Mouse (Mus musculus) MEL (cell line): ENCODE results near the gene Chpt1.

ENCODE experiments used
- CHD1 ChIP-seq: IDR thresholded peaks from 2 replicates; pipeline ENCODE4 v1.6.1; 2012; ENCODE audit warnings: low read depth, mild to moderate bottlenecking, inconsistent platforms, low read length, improper control_type of control experiment
- CHD2 ChIP-seq: IDR thresholded peaks from 2 replicates; pipeline ENCODE4 v1.6.1; 2011; ENCODE audit warnings: low read length, improper control_type of control experiment
- CTCF ChIP-seq, 3 experiments: IDR thresholded peaks in 2 of 3; conservative IDR thresholded peaks in 1 of 3; 2 replicates each; pipeline ENCODE4 v1.5.1; 2011 to 2012; ENCODE audit warnings: low read length in 3 of 3, low read depth in 2 of 3, mild to moderate bottlenecking in 2 of 3, improper control_type of control experiment in 1 of 3, inconsistent platforms in 1 of 3, mixed read lengths in 1 of 3, moderate library complexity in 1 of 3; ENCODE audit not compliant: control insufficient read depth in 1 of 3, insufficient read depth in 1 of 3, poor library complexity in 1 of 3, severe bottlenecking in 1 of 3
- MAFK ChIP-seq: IDR thresholded peaks from 2 replicates; pipeline ENCODE4 v1.6.1; 2011; ENCODE audit warnings: low read depth, mild to moderate bottlenecking, low read length, improper control_type of control experiment, borderline replicate concordance
- NRF1 ChIP-seq: IDR thresholded peaks from 2 replicates; pipeline ENCODE4 v1.6.1; 2014; ENCODE audit warnings: low read depth, mild to moderate bottlenecking, inconsistent platforms, low read length, improper control_type of control experiment, moderate library complexity; ENCODE audit not compliant: poor library complexity, insufficient read depth, severe bottlenecking
- POLR2A ChIP-seq, 2 experiments: IDR thresholded peaks; 2 replicates each; pipeline ENCODE4 v1.6.1; 2011 to 2012; ENCODE audit warnings: low read length in 2 of 2, mild to moderate bottlenecking in 2 of 2, control low read depth in 1 of 2, improper control_type of control experiment in 1 of 2, low read depth in 1 of 2, moderate library complexity in 1 of 2; ENCODE audit not compliant: control insufficient read depth in 1 of 2, insufficient read depth in 1 of 2, poor library complexity in 1 of 2
- POLR2AphosphoS2 ChIP-seq: IDR thresholded peaks from 2 replicates; pipeline ENCODE4 v1.6.1; 2011; ENCODE audit warnings: low read length, improper control_type of control experiment
- RCOR1 ChIP-seq: IDR thresholded peaks from 2 replicates; pipeline ENCODE4 v1.6.1; 2012; ENCODE audit warnings: low read depth, mild to moderate bottlenecking, inconsistent platforms, low read length, improper control_type of control experiment
- TAL1 ChIP-seq: IDR thresholded peaks from 2 replicates; pipeline ENCODE4 v1.6.1; 2012; ENCODE audit warnings: mild to moderate bottlenecking, inconsistent platforms, low read length, moderate library complexity, mixed read lengths
- USF2 ChIP-seq, 2 experiments: IDR thresholded peaks; 2 replicates each; pipeline ENCODE4 v1.6.1; 2011 to 2012; ENCODE audit warnings: improper control_type of control experiment in 2 of 2, low read length in 2 of 2, borderline replicate concordance in 1 of 2, inconsistent platforms in 1 of 2, low read depth in 1 of 2, mild to moderate bottlenecking in 1 of 2; ENCODE audit not compliant: insufficient read depth in 1 of 2
- ZMIZ1 ChIP-seq: IDR thresholded peaks from 2 replicates; pipeline ENCODE4 v1.6.1; 2012; ENCODE audit warnings: low read depth, mild to moderate bottlenecking, inconsistent platforms, low read length, improper control_type of control experiment, moderate library complexity

DNA sequence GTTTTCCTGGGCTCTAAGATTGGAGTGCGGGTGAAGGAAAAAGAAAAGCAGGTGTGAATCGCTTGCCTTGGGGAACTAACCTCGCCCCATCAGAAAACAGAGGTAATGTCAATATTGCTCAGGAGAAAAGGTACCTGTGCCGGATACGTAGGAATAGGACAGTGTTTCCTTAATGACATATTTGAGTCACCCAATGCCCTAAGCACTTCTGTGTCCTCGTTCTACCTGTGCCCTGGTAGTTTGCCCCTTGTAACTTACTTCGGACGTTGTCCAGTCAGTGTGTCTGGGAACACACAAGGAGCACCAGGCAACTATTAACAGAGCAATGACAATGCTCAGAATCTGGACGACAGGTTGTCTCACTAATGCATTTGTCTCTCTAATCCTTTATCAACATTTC is 7.5 kb upstream of the Chpt1 start:
- no peak for TF ChIP-seq CTCF (IDR thresholded peaks at IDR 0.05 in 2 of 3, conservative IDR thresholded peaks at IDR 0.05 in 1 of 3; ENCODE audit: control insufficient read depth in 1 of 3, insufficient read depth in 1 of 3, low read depth in 2 of 3, low read length in 3 of 3, poor library complexity in 1 of 3, severe bottlenecking in 1 of 3)
- no peak for TF ChIP-seq CHD2
- TF ChIP-seq POLR2A (IDR thresholded peaks at IDR 0.05; ENCODE audit: control insufficient read depth in 1 of 2, insufficient read depth in 1 of 2, low read depth in 1 of 2, low read length in 2 of 2, poor library complexity in 1 of 2), result no peak
- no peak for TF ChIP-seq TAL1
- no peak for TF ChIP-seq USF2 (IDR thresholded peaks at IDR 0.05; ENCODE audit: borderline replicate concordance in 1 of 2, insufficient read depth in 1 of 2, low read depth in 1 of 2, low read length in 2 of 2)
- no peak for TF ChIP-seq MAFK
- TF ChIP-seq CHD1, result no peak
- TF ChIP-seq ZMIZ1, result no peak
- no peak for TF ChIP-seq POLR2AphosphoS2
- no peak for TF ChIP-seq RCOR1
- no peak for TF ChIP-seq NRF1
